Mouse (Mus musculus): Measurements from ENCODE around the gene Rag1. TPM values are rescaled to one million over a fixed set of nuclear protein-coding genes. Genes with fewer than 3 reads are reported as not detected.

Gene Rag1
- total and polyA plus RNA-seq, 3 experiments: under 0.01 TPM; not detected in 2

DNA sequence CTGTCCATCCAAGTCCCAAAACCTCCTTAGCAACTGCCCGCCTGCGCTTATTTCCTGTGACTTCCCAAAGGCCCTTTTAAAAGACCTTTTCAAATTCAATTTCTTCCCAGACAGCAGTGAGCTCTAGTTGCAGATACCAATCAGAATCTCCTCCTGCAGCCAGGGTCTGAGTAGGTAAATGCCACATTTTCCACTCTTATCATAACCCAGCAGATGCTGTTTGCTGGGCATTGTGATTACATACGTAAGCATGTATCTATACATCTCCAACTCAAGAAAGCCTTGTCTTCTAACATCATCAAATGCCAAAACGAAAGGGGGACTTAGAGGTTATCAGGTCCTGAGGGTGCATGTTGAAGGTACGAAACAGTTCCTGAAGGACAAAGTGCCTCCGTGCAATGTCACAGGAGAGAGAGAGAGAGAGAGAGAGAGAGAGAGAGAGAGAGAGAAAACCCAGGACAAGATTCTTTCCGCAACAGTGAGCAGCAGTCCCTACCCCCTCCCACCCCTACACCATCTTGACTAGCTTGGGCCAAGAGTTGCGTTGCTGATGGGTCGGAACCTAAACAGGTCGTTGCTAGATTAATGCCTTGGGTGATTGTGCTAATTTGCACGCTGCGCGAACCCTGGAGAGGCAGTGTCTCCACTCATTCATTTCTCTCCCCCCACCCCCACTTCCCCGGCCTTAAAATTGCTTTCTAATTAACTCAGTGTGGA is 3.1 kb upstream of the Rag1 start:
- DNase-seq (ENCODE audit: low read depth, low spot score): peak; percentile 30
- Histone ChIP-seq H3K36me3 (ENCODE audit: control insufficient read depth in 1 of 2, insufficient read depth in 2 of 2, low read length in 2 of 2) (0 out of 4 replicates have a peak, but pooled peaks cover 0 to 2% of the 10 kb centered on the region in 2 experiments), H3K4me1 (ENCODE audit: control insufficient read depth in 1 of 2, insufficient read depth in 2 of 2, low read length in 2 of 2) (peaks cover 0 to 4% of the 10 kb centered on the region in 2 experiments; a peak in 1 of 4 replicates), H3K79me2 (ENCODE audit: control insufficient read depth, insufficient read depth, low read length, poor library complexity) (no peaks in the 10 kb centered on the region), H3K9ac (ENCODE audit: control insufficient read depth, low read depth, low read length, poor library complexity, severe bottlenecking) (peak overlapping the region; percentile 33; the same call in 1 of the 2 replicates), H3K9me3 (replicated peaks; ENCODE audit: insufficient read depth, low read length) (no peaks in the 10 kb centered on the region), H3K27me3 (ENCODE audit: control insufficient read depth in 1 of 2, insufficient read depth in 2 of 2, low read length in 2 of 2) (peaks cover 0 to 1% of the 10 kb centered on the region in 2 experiments; a peak in 1 of 4 replicates), H3K27ac (ENCODE audit: control insufficient read depth, low read depth, low read length) (no peak overlapping the region), H3K4me3 (ENCODE audit: control insufficient read depth in 1 of 2, insufficient read depth in 1 of 2, low read depth in 2 of 2, low read length in 2 of 2) (peak overlapping the region; percentile 36 to 59)
- TF ChIP-seq EP300 (IDR thresholded peaks at IDR 0.05; ENCODE audit: low read depth in 1 of 2, low read length in 2 of 2): peak in 1 of 2 experiments; percentile 48; a peak in 1 of 4 replicates
- peak; percentile 71; the same call in 1 of the 2 replicates for TF ChIP-seq JUND (IDR thresholded peaks at IDR 0.05; ENCODE audit: low read depth, low read length)
- no peak for TF ChIP-seq MAZ (IDR thresholded peaks at IDR 0.05; ENCODE audit: low read depth, low read length)
- TF ChIP-seq BHLHE40 (IDR thresholded peaks at IDR 0.05; ENCODE audit: borderline replicate concordance, low read depth, low read length): no peak
- TF ChIP-seq ETS1 (IDR thresholded peaks at IDR 0.05; ENCODE audit: low read depth, low read length): 0 out of 2 replicates have a peak, but pooled peaks have one; percentile 9
- peak; percentile 49; the same call in 1 of the 2 replicates for TF ChIP-seq TCF12 (IDR thresholded peaks at IDR 0.05; ENCODE audit: low read depth, low read length)
- TF ChIP-seq ZMIZ1 (IDR thresholded peaks at IDR 0.05; ENCODE audit: low read depth, low read length): no peak
- no peak for TF ChIP-seq GABPA (IDR thresholded peaks at IDR 0.05; ENCODE audit: low read depth, low read length)
- no peak for TF ChIP-seq MXI1 (IDR thresholded peaks at IDR 0.05; ENCODE audit: low read depth, low read length)
- 0 out of 2 replicates have a peak, but pooled peaks have one; percentile 42 for TF ChIP-seq GATA1 (IDR thresholded peaks at IDR 0.05; ENCODE audit: low read depth, low read length)

DNA sequence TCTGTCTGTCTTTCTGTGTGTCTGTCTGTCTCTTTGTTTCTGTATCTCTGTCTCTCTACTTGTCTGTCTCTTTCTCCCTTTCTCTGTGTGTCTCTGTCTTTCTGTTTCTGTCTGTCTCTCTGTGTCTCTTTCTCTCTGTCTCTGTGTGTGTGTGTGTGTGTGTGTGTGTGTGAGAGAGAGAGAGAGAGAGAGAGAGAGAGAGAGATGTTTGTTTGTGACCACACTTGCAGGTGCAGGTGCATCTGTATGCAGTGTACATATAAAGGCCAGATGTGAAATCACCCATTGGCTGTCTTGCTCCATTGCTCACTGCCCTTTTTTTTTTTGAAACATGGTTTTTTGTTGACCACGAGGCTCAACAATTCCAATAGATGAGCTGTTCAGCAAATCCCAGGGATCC is 1.1 kb upstream of the Rag1 start:
- Histone ChIP-seq H3K36me3 (ENCODE audit: control insufficient read depth in 1 of 2, insufficient read depth in 2 of 2, low read length in 2 of 2) (0 out of 4 replicates have a peak, but pooled peaks cover 0 to 2% of the 10 kb centered on the region in 2 experiments), H3K4me3 (ENCODE audit: control insufficient read depth in 1 of 2, insufficient read depth in 1 of 2, low read depth in 2 of 2, low read length in 2 of 2) (no peak overlapping the region), H3K4me1 (ENCODE audit: control insufficient read depth in 1 of 2, insufficient read depth in 2 of 2, low read length in 2 of 2) (peaks cover 0 to 4% of the 10 kb centered on the region in 2 experiments; a peak in 1 of 4 replicates), H3K9ac (ENCODE audit: control insufficient read depth, low read depth, low read length, poor library complexity, severe bottlenecking) (no peak overlapping the region), H3K27ac (ENCODE audit: control insufficient read depth, low read depth, low read length) (no peak overlapping the region), H3K79me2 (ENCODE audit: control insufficient read depth, insufficient read depth, low read length, poor library complexity) (no peaks in the 10 kb centered on the region), H3K27me3 (ENCODE audit: control insufficient read depth in 1 of 2, insufficient read depth in 2 of 2, low read length in 2 of 2) (peaks cover 1% of the 10 kb centered on the region in 2 experiments; a peak in 2 of 4 replicates), H3K9me3 (replicated peaks; ENCODE audit: insufficient read depth, low read length) (no peaks in the 10 kb centered on the region)
- no peak for TF ChIP-seq MAX (IDR thresholded peaks at IDR 0.05; ENCODE audit: low read length)
- TF ChIP-seq CTCF (IDR thresholded peaks at IDR 0.05 in 2 of 3, conservative IDR thresholded peaks at IDR 0.05 in 1 of 3; ENCODE audit: control insufficient read depth in 1 of 3, insufficient read depth in 1 of 3, low read depth in 2 of 3, low read length in 3 of 3, poor library complexity in 1 of 3, severe bottlenecking in 1 of 3): no peak
- no peak for TF ChIP-seq SMC3 (IDR thresholded peaks at IDR 0.05; ENCODE audit: low read depth, low read length)
- no peak for TF ChIP-seq JUND (IDR thresholded peaks at IDR 0.05; ENCODE audit: low read depth, low read length)
- no peak for TF ChIP-seq RAD21 (IDR thresholded peaks at IDR 0.05; ENCODE audit: low read depth, low read length)
- no peak for TF ChIP-seq ZC3H11A (IDR thresholded peaks at IDR 0.05; ENCODE audit: low read depth, low read length)
- TF ChIP-seq EP300 (IDR thresholded peaks at IDR 0.05; ENCODE audit: low read depth in 1 of 2, low read length in 2 of 2): no peak
- TF ChIP-seq USF1 (IDR thresholded peaks at IDR 0.05; ENCODE audit: low read depth, low read length): no peak
- TF ChIP-seq RCOR1 (IDR thresholded peaks at IDR 0.05; ENCODE audit: low read depth, low read length): no peak
- no peak for TF ChIP-seq POLR2AphosphoS5 (IDR thresholded peaks at IDR 0.05; ENCODE audit: borderline replicate concordance, low read depth, low read length)
- no peak for TF ChIP-seq CHD1 (IDR thresholded peaks at IDR 0.05; ENCODE audit: low read depth, low read length)
- no peak for TF ChIP-seq TBP (IDR thresholded peaks at IDR 0.05; ENCODE audit: low read depth, low read length)
- no peak for TF ChIP-seq MAZ (IDR thresholded peaks at IDR 0.05; ENCODE audit: low read depth, low read length)
- no peak for TF ChIP-seq KAT2A (conservative IDR thresholded peaks at IDR 0.05; ENCODE audit: low read depth, low read length)
- TF ChIP-seq ZKSCAN1 (IDR thresholded peaks at IDR 0.05; ENCODE audit: low read depth, low read length): no peak
- DNase-seq (ENCODE audit: low read depth, low spot score): no peak
